Mouse (Mus musculus) T-helper 1 cell (primary cell): Measurements from ENCODE around the gene Magi1.

ENCODE experiments used
- in situ Hi-C: fragments of 300-600 bp; cut with MboI, MseI; formaldehyde crosslinking; loops from one replicate; pipeline ENCODE4 v1.15.1; 2025; ENCODE audit warnings: high pct_unique_total_duplicates

The Magi1 gene

GRCm38 (mm10) chr6:94257831-94258173, 25.9 kb downstream of the Magi1 start:
- in situ Hi-C loops = no loop called here

- in situ Hi-C loops = no loop called here
Observed at GRCm38 (mm10) chr6:94256982-94257830, 26.5 kb downstream of the Magi1 start.

- in situ Hi-C loops = no loop called here
Observed at GRCm38 (mm10) chr6:94253943-94254342, 29.8 kb downstream of the Magi1 start.

- in situ Hi-C loops = no loop called here
Observed at GRCm38 (mm10) chr6:94251358-94251945, 32.3 kb downstream of the Magi1 start.

- in situ Hi-C loops = no loop called here
Observed at GRCm38 (mm10) chr6:94249286-94249790, 34.4 kb downstream of the Magi1 start.

GRCm38 (mm10) chr6:94241251-94241650, 42.5 kb downstream of the Magi1 start:
- in situ Hi-C loops = no loop called here

GRCm38 (mm10) chr6:94238643-94239042, 45.1 kb downstream of the Magi1 start:
- in situ Hi-C loops = no loop called here

GRCm38 (mm10) chr6:94236899-94237298, 46.8 kb downstream of the Magi1 start:
- in situ Hi-C loops = no loop called here

- in situ Hi-C loops = no loop called here
Observed at GRCm38 (mm10) chr6:94232243-94232785, 51.4 kb downstream of the Magi1 start.

- in situ Hi-C loops = no loop called here
Observed at GRCm38 (mm10) chr6:94231831-94232230, 51.9 kb downstream of the Magi1 start.

GRCm38 (mm10) chr6:94231367-94231766, 52.4 kb downstream of the Magi1 start:
- in situ Hi-C loops = no loop called here

- in situ Hi-C loops = no loop called here
Observed at GRCm38 (mm10) chr6:94230918-94231317, 52.8 kb downstream of the Magi1 start.

- in situ Hi-C loops = no loop called here
Observed at GRCm38 (mm10) chr6:94230129-94230528, 53.6 kb downstream of the Magi1 start.

- in situ Hi-C loops = no loop called here
Observed at GRCm38 (mm10) chr6:94226262-94226661, 57.5 kb downstream of the Magi1 start.

- in situ Hi-C loops = no loop called here
Observed at GRCm38 (mm10) chr6:94225832-94226231, 57.9 kb downstream of the Magi1 start.

- in situ Hi-C loops = no loop called here
Observed at GRCm38 (mm10) chr6:94225091-94225490, 58.6 kb downstream of the Magi1 start.

GRCm38 (mm10) chr6:94222253-94222652, 61.5 kb downstream of the Magi1 start:
- in situ Hi-C loops = no loop called here

GRCm38 (mm10) chr6:94221750-94222149, 62.0 kb downstream of the Magi1 start:
- in situ Hi-C loops = no loop called here

GRCm38 (mm10) chr6:94218076-94218475, 65.6 kb downstream of the Magi1 start:
- in situ Hi-C loops = no loop called here

GRCm38 (mm10) chr6:94215834-94216233, 67.9 kb downstream of the Magi1 start:
- in situ Hi-C loops = no loop called here

GRCm38 (mm10) chr6:94214895-94215538, 68.7 kb downstream of the Magi1 start:
- in situ Hi-C loops = no loop called here

GRCm38 (mm10) chr6:94205926-94206325, 77.8 kb downstream of the Magi1 start:
- in situ Hi-C loops = no loop called here
